Mouse (Mus musculus): ENCODE measurements around the gene Stx8. TPM values are rescaled to one million over a fixed set of nuclear protein-coding genes. Genes with fewer than 3 reads are reported as not detected.

The Stx8 gene
- polyA plus RNA-seq, 1 experiment from 2014 or later = 67.1 TPM

- H3K4me1 ChIP-seq (replicated peaks; ENCODE audit: control insufficient read depth, insufficient read depth, low read length) = 0 out of 2 replicates have a peak, but pooled peaks cover 3% of the 10 kb centered on the region
- H3K9me3 ChIP-seq (ENCODE audit: control insufficient read depth, low read length) = no peaks in the 10 kb centered on the region
- H3K27ac ChIP-seq = no peak overlapping the region
- ATAC-seq (ENCODE audit: low FRiP score) (no peak), DNase-seq (ENCODE audit: low spot score) (no peak)
- H3K36me3 ChIP-seq (replicated peaks; ENCODE audit: control insufficient read depth, insufficient read depth) = no peaks in the 10 kb centered on the region
- no peak overlapping the region for H3K9ac ChIP-seq
- H3K4me3 ChIP-seq (replicated peaks; ENCODE audit: low read length) = no peak overlapping the region
- WGBS = 78% methylated on average over 13 of the region's 13 CpGs
- H3K4me2 ChIP-seq (replicated peaks) = no peak overlapping the region
- peaks cover 3% of the 10 kb centered on the region; the same call in 1 of the 2 replicates for H3K27me3 ChIP-seq (ENCODE audit: control insufficient read depth, insufficient read depth, low read length)
Observed at GRCm38 (mm10) chr11:68223143-68223542, 257.1 kb downstream of the Stx8 start.

GRCm38 (mm10) chr11:68226654-68227057 lies 260.7 kb downstream of the Stx8 start:
- Histone ChIP-seq H3K4me1 (replicated peaks; ENCODE audit: control insufficient read depth, insufficient read depth, low read length) (0 out of 2 replicates have a peak, but pooled peaks cover 6% of the 10 kb centered on the region), H3K9ac (no peak overlapping the region), H3K27me3 (ENCODE audit: control insufficient read depth, insufficient read depth, low read length) (peaks cover 3% of the 10 kb centered on the region; the same call in 1 of the 2 replicates), H3K9me3 (ENCODE audit: control insufficient read depth, low read length) (0 out of 2 replicates have a peak, but pooled peaks cover 2% of the 10 kb centered on the region), H3K4me2 (replicated peaks) (no peak overlapping the region), H3K4me3 (replicated peaks; ENCODE audit: low read length) (no peak overlapping the region), H3K36me3 (replicated peaks; ENCODE audit: control insufficient read depth, insufficient read depth) (no peaks in the 10 kb centered on the region), H3K27ac (no peak overlapping the region)
- DNase-seq (ENCODE audit: low spot score) (no peak), ATAC-seq (ENCODE audit: low FRiP score) (no peak; the same call in 1 of the 2 replicates)
- WGBS = 14% methylated on average over 5 of the region's 5 CpGs

- 0 out of 2 replicates have a peak, but pooled peaks cover 3% of the 10 kb centered on the region for H3K9me3 ChIP-seq (ENCODE audit: control insufficient read depth, low read length)
Observed at GRCm38 (mm10) chr11:68227837-68228236, 261.8 kb downstream of the Stx8 start.

GRCm38 (mm10) chr11:68228941-68229665 lies 263.1 kb downstream of the Stx8 start:
- Histone ChIP-seq H3K27ac (no peak overlapping the region), H3K4me3 (replicated peaks; ENCODE audit: low read length) (no peak overlapping the region), H3K4me2 (replicated peaks) (no peak overlapping the region), H3K9me3 (ENCODE audit: control insufficient read depth, low read length) (0 out of 2 replicates have a peak, but pooled peaks cover 3% of the 10 kb centered on the region), H3K36me3 (replicated peaks; ENCODE audit: control insufficient read depth, insufficient read depth) (no peaks in the 10 kb centered on the region), H3K4me1 (replicated peaks; ENCODE audit: control insufficient read depth, insufficient read depth, low read length) (peaks cover 6% of the 10 kb centered on the region; the same call in 1 of the 2 replicates), H3K9ac (no peak overlapping the region), H3K27me3 (ENCODE audit: control insufficient read depth, insufficient read depth, low read length) (peaks cover 3% of the 10 kb centered on the region; the same call in 1 of the 2 replicates)
- ATAC-seq (ENCODE audit: low FRiP score) = no peak
- WGBS = 48% methylated on average over 18 of the region's 18 CpGs
- peak; percentile 47 for DNase-seq (ENCODE audit: low spot score)

More at GRCm38 (mm10) chr11:68227837-68228236, 261.8 kb downstream of the Stx8 start:
- Histone ChIP-seq H3K4me1 (replicated peaks; ENCODE audit: control insufficient read depth, insufficient read depth, low read length) (0 out of 2 replicates have a peak, but pooled peaks cover 6% of the 10 kb centered on the region), H3K36me3 (replicated peaks; ENCODE audit: control insufficient read depth, insufficient read depth) (no peaks in the 10 kb centered on the region), H3K4me2 (replicated peaks) (no peak overlapping the region), H3K4me3 (replicated peaks; ENCODE audit: low read length) (no peak overlapping the region), H3K9ac (no peak overlapping the region), H3K27me3 (ENCODE audit: control insufficient read depth, insufficient read depth, low read length) (peaks cover 3% of the 10 kb centered on the region; the same call in 1 of the 2 replicates), H3K27ac (no peak overlapping the region)
- ATAC-seq (ENCODE audit: low FRiP score) (no peak), DNase-seq (ENCODE audit: low spot score) (no peak)
- 83% methylated on average over 6 of the region's 6 CpGs for WGBS

- H3K9me3 ChIP-seq (ENCODE audit: control insufficient read depth, low read length) = 0 out of 2 replicates have a peak, but pooled peaks cover 3% of the 10 kb centered on the region
- no peak overlapping the region for H3K4me2 ChIP-seq (replicated peaks)
- H3K27ac ChIP-seq = no peak overlapping the region
- no peak overlapping the region for H3K9ac ChIP-seq
- H3K36me3 ChIP-seq (replicated peaks; ENCODE audit: control insufficient read depth, insufficient read depth) = no peaks in the 10 kb centered on the region
- WGBS = 96% methylated on average over 5 of the region's 5 CpGs
- H3K4me1 ChIP-seq (replicated peaks; ENCODE audit: control insufficient read depth, insufficient read depth, low read length) = peaks cover 4% of the 10 kb centered on the region; the same call in 1 of the 2 replicates
- ATAC-seq (ENCODE audit: low FRiP score) = no peak
- H3K4me3 ChIP-seq (replicated peaks; ENCODE audit: low read length) = no peak overlapping the region
- DNase-seq (ENCODE audit: low spot score) = no peak
- peaks cover 15% of the 10 kb centered on the region for H3K27me3 ChIP-seq (ENCODE audit: control insufficient read depth, insufficient read depth, low read length)
Observed at GRCm38 (mm10) chr11:68231558-68231957, 265.6 kb downstream of the Stx8 start.

- no peak overlapping the region for H3K4me3 ChIP-seq (replicated peaks; ENCODE audit: low read length)
- H3K4me1 ChIP-seq (replicated peaks; ENCODE audit: control insufficient read depth, insufficient read depth, low read length) = peaks cover 3% of the 10 kb centered on the region; the same call in 1 of the 2 replicates
- H3K27me3 ChIP-seq (ENCODE audit: control insufficient read depth, insufficient read depth, low read length) = peaks cover 28% of the 10 kb centered on the region
- 63% methylated on average over 9 of the region's 9 CpGs for WGBS
- DNase-seq (ENCODE audit: low spot score) = no peak
- no peak overlapping the region for H3K9ac ChIP-seq
- H3K4me2 ChIP-seq (replicated peaks) = no peak overlapping the region
- no peak overlapping the region for H3K27ac ChIP-seq
- 0 out of 2 replicates have a peak, but pooled peaks cover 3% of the 10 kb centered on the region for H3K9me3 ChIP-seq (ENCODE audit: control insufficient read depth, low read length)
- no peaks in the 10 kb centered on the region for H3K36me3 ChIP-seq (replicated peaks; ENCODE audit: control insufficient read depth, insufficient read depth)
- ATAC-seq (ENCODE audit: low FRiP score) = 0 out of 2 replicates have a peak, but pooled peaks have one; percentile 48
Observed at GRCm38 (mm10) chr11:68233469-68233965, 267.5 kb downstream of the Stx8 start.

- H3K27ac ChIP-seq = no peak overlapping the region
- no peaks in the 10 kb centered on the region for H3K36me3 ChIP-seq (replicated peaks; ENCODE audit: control insufficient read depth, insufficient read depth)
- H3K4me3 ChIP-seq (replicated peaks; ENCODE audit: low read length) = no peak overlapping the region
- no peak overlapping the region for H3K4me2 ChIP-seq (replicated peaks)
- ATAC-seq (ENCODE audit: low FRiP score) = peak; percentile 34; the same call in 1 of the 2 replicates
- no peaks in the 10 kb centered on the region for H3K9me3 ChIP-seq (ENCODE audit: control insufficient read depth, low read length)
- peaks cover 34% of the 10 kb centered on the region for H3K27me3 ChIP-seq (ENCODE audit: control insufficient read depth, insufficient read depth, low read length)
- no peak overlapping the region for H3K9ac ChIP-seq
- DNase-seq (ENCODE audit: low spot score) = peak; percentile 57
- WGBS = 18% methylated on average over 5 of the region's 5 CpGs
- peaks cover 11% of the 10 kb centered on the region for H3K4me1 ChIP-seq (replicated peaks; ENCODE audit: control insufficient read depth, insufficient read depth, low read length)
Observed at GRCm38 (mm10) chr11:68239756-68240155, 273.8 kb downstream of the Stx8 start.

- H3K4me3 ChIP-seq (replicated peaks; ENCODE audit: low read length) = no peak overlapping the region
- H3K9ac ChIP-seq = 0 out of 2 replicates have a peak overlapping the region, but pooled peaks have one; percentile 13
- H3K9me3 ChIP-seq (ENCODE audit: control insufficient read depth, low read length) = no peaks in the 10 kb centered on the region
- peak overlapping the region; percentile 28; the same call in 1 of the 2 replicates for H3K27ac ChIP-seq
- ATAC-seq (ENCODE audit: low FRiP score) = 0 out of 2 replicates have a peak, but pooled peaks have one; percentile 44
- no peak overlapping the region for H3K4me2 ChIP-seq (replicated peaks)
- H3K36me3 ChIP-seq (replicated peaks; ENCODE audit: control insufficient read depth, insufficient read depth) = no peaks in the 10 kb centered on the region
- H3K4me1 ChIP-seq (replicated peaks; ENCODE audit: control insufficient read depth, insufficient read depth, low read length) = peaks cover 16% of the 10 kb centered on the region
- peak; percentile 38 for DNase-seq (ENCODE audit: low spot score)
- WGBS = 49% methylated on average over 16 of the region's 16 CpGs
- peaks cover 16% of the 10 kb centered on the region; the same call in 1 of the 2 replicates for H3K27me3 ChIP-seq (ENCODE audit: control insufficient read depth, insufficient read depth, low read length)
Observed at GRCm38 (mm10) chr11:68244254-68244991, 278.4 kb downstream of the Stx8 start.

GRCm38 (mm10) chr11:68244992-68245261 lies 278.9 kb downstream of the Stx8 start:
- Histone ChIP-seq H3K9me3 (ENCODE audit: control insufficient read depth, low read length) (no peaks in the 10 kb centered on the region), H3K27me3 (ENCODE audit: control insufficient read depth, insufficient read depth, low read length) (peaks cover 16% of the 10 kb centered on the region; the same call in 1 of the 2 replicates), H3K36me3 (replicated peaks; ENCODE audit: control insufficient read depth, insufficient read depth) (no peaks in the 10 kb centered on the region), H3K4me2 (replicated peaks) (no peak overlapping the region), H3K4me3 (replicated peaks; ENCODE audit: low read length) (no peak overlapping the region), H3K27ac (peak overlapping the region; percentile 28; the same call in 1 of the 2 replicates), H3K4me1 (replicated peaks; ENCODE audit: control insufficient read depth, insufficient read depth, low read length) (peaks cover 15% of the 10 kb centered on the region), H3K9ac (no peak overlapping the region)
- no peak for ATAC-seq (ENCODE audit: low FRiP score)
- WGBS = 83% methylated on average over 5 of the region's 5 CpGs
- DNase-seq (ENCODE audit: low spot score) = no peak

Measured in hindbrain, embryonic 14.5 days (tissue).